Mouse (Mus musculus) erythroblast, embryonic 14.5 days (primary cell): ENCODE results near the gene Atp2c1.

Experiments used
- GATA1 ChIP-seq: IDR thresholded peaks from 2 replicates; pipeline ENCODE4 v1.6.1; 2012; ENCODE audit warnings: low read length, inconsistent platforms, mixed read lengths
- TAL1 ChIP-seq: IDR thresholded peaks from 3 replicates; pipeline ENCODE4 v1.6.1; 2012; ENCODE audit warnings: low read length, inconsistent platforms, mixed read lengths

DNA sequence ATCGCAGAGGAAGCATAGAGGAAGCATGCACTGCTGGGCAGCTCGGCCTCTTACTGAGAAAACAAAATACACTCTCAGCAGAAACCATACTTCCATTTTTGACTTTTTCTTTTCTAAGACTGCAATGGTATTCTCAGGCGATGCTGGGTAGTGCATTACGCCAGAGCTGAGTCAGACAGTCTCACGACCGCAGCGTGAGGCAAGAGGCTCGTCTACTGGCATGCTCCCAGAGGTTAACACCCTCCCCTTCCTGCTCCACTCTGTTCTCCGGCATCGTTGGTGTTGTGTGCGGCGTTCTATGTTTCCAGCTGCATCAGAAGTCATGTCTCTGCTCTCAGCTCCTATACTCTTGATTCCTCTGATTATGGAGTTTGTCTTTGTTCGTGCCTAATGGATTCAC lies 68.1 kb downstream of the Atp2c1 start:
- TF ChIP-seq GATA1: no peak
- TF ChIP-seq TAL1: no peak
